ENCODE assay signal across 8 mouse cellular contexts in the genomic region with DNA sequence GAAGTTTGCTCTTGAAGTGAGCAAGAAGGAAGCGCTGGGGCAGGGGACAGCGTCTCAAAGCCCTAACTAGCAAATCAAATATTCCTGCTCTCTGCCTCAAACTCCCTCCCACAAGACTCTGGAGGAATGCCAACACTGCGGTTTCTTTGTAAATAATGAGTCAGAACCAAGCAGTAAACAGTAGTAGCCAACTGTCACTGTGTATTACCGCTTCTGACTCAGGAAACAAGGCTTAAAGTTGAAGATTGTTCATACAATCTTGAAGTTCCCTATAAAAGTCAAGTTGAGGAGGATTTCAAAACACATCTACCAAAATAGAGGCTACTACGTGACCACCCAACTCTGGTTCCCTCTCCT. TPM values are rescaled to one million over a fixed set of nuclear protein-coding genes. Genes with fewer than 3 reads are reported as not detected.
DNase-seq lines count a peak whose midpoint lies in the region; ATAC-seq lines count a peak whose summit lies in the region.

No protein-coding gene starts in this region.

- H3K4me2 ChIP-seq in intestine, embryonic 14.5 days (ENCODE audit: low read length): peak overlapping the region; percentile 18; the same call in 1 of the 2 replicates

- no peaks in the 10 kb centered on the region for H3K27me3 ChIP-seq in intestine, embryonic 14.5 days (replicated peaks; ENCODE audit: control insufficient read depth, insufficient read depth, low read length)

- DNase-seq in frontal cortex, postnatal 10 days (ENCODE audit: low spot score in 2 of 2): no peak
- peak; percentile 27 for DNase-seq in thymus, postnatal 14 days
- DNase-seq in thymus, postnatal 0 days (ENCODE audit: low spot score): no peak
- no peak for DNase-seq in intestine, embryonic 14.5 days (ENCODE audit: low spot score)
- DNase-seq in lung, adult 18-20 months: peak; percentile 69 to 88
- DNase-seq in skeletal muscle tissue, adult 2 months (ENCODE audit: low read depth, low spot score): peak; percentile 39
- DNase-seq in thymus, postnatal 4 days: no peak

- no peak overlapping the region for H3K9ac ChIP-seq in intestine, embryonic 14.5 days (ENCODE audit: low read length)

- H3K9me3 ChIP-seq in intestine, embryonic 14.5 days (ENCODE audit: control insufficient read depth, low read length): no peaks in the 10 kb centered on the region

- H3K36me3 ChIP-seq in intestine, embryonic 14.5 days (ENCODE audit: control insufficient read depth, insufficient read depth, low read length): no peaks in the 10 kb centered on the region

- ATAC-seq in frontal cortex, adult (ENCODE audit: low TSS enrichment): peak; percentile 18; the same call in 1 of the 2 replicates
- no peak for ATAC-seq in intestine, embryonic 14.5 days (replicated peaks; ENCODE audit: low FRiP score, low TSS enrichment, low read depth)

- peaks cover 6% of the 10 kb centered on the region; the same call in 1 of the 2 replicates for H3K4me1 ChIP-seq in intestine, embryonic 14.5 days (replicated peaks; ENCODE audit: control insufficient read depth, insufficient read depth, low read length)

- H3K27ac ChIP-seq in intestine, embryonic 14.5 days (ENCODE audit: low read depth): peak overlapping the region; percentile 59

- WGBS in intestine, embryonic 14.5 days: 42% methylated on average over 5 of the region's 5 CpGs

- no peak overlapping the region for H3K4me3 ChIP-seq in intestine, embryonic 14.5 days (ENCODE audit: low read depth, low read length)

RNA-seq across cellular contexts. Expression of a gene that starts 5.7 kb away (rescaled TPM):
- polyA plus RNA-seq in thymus, postnatal 0 days (2015; fragmentation: Nextera tagmentation; extraction: Ambion mirVana): 427 and 468 TPM in 2 replicates
- 710 and 737 TPM in 2 replicates for polyA plus RNA-seq in intestine, embryonic 14.5 days (2014; fragmentation: Nextera tagmentation; extraction: Ambion mirVana)

RNA-seq across cellular contexts. Expression of a gene that starts 35.8 kb away (rescaled TPM):
- polyA plus RNA-seq in thymus, postnatal 0 days (2015; fragmentation: Nextera tagmentation; extraction: Ambion mirVana): 1.3 and 2.3 TPM in 2 replicates
- 9.5 and 10.3 TPM in 2 replicates for polyA plus RNA-seq in intestine, embryonic 14.5 days (2014; fragmentation: Nextera tagmentation; extraction: Ambion mirVana)

RNA-seq across cellular contexts. Expression of a gene that starts 42.6 kb away (rescaled TPM):
- polyA plus RNA-seq in thymus, postnatal 0 days (2015; fragmentation: Nextera tagmentation; extraction: Ambion mirVana): 169 and 171 TPM in 2 replicates
- polyA plus RNA-seq in intestine, embryonic 14.5 days (2014; fragmentation: Nextera tagmentation; extraction: Ambion mirVana): 203 and 225 TPM in 2 replicates

Comparison
In these comparisons a context has a peak if more than half of its experiments do, and no peak if none do; other contexts are left out.
1. DNase-seq: peak in thymus, postnatal 14 days (single experiment), lung, adult 18-20 months (2 of 2) and skeletal muscle tissue, adult 2 months (single experiment); none in frontal cortex, postnatal 10 days (0 of 2), thymus, postnatal 0 days (single experiment), intestine, embryonic 14.5 days (single experiment) and thymus, postnatal 4 days (single experiment).